Mouse (Mus musculus): ENCODE measurements at regions not wholly inside any gene's neighbourhood (a gene's known extent, or its start where the extent isn't known, plus 50 kb on each side); places are given as distances from the start of the nearest gene placed in this dataset.

DNA sequence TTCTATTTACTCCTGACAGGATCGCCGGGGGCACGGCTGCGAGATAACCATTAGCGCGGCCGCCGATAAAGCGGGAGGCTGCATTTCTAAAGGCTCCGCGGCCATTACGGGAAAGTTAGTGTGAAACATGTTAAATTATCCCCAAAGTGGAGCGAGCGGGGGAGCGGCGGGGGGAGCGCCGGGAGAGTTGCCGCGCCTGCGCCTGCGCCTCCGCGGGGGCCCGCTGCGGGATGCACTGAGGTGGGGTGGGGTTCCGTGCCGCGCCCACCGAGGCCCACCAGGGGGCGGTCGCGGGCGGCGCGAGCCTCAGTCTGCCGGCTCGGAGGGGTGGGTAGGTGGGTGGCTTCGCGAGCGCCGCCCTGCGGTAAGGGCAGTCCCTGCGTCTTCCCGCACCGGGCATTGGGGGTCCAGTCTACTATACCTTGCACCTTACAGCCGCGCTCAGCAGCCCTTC is 71.8 kb upstream of the Pax2 start:
- intact Hi-C loops (cut with DNase I), result no loop called here
- DNase-seq, result no peak

- DNase-seq, result no peak
- intact Hi-C loops (cut with DNase I), result no loop called here
Measured at GRCm38 (mm10) chr19:44686061-44686460, 69.8 kb upstream of the Pax2 start.

DNA sequence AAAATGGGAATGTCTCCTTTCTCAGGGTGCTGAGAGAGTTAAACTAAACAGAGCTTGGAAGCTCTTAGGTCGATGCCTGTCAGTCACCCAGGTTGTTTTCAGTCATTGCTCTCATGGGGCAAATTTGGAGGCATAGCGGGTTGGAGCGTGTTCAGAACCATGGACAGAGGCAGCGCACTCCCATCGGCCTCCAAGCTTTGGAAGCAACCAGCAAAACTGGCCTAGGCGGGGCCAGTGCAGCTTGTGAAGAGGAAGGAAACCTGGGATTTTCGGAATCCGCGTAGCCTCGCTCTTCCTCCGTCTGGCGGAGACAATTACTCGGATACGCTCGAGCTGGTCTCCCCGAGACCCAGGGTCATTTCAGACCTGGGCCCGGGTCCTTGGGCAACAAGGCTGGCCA is 63.4 kb upstream of the Pax2 start:
- DNase-seq, result peak; percentile 46
- intact Hi-C loops (cut with DNase I), result no loop called here

- intact Hi-C loops (cut with DNase I), result no loop called here
- DNase-seq, result peak; percentile 51
Measured at GRCm38 (mm10) chr19:44692816-44693215, 63.0 kb upstream of the Pax2 start.

- peak; percentile 23 for DNase-seq
- intact Hi-C loops (cut with DNase I), result no loop called here
Measured at GRCm38 (mm10) chr19:44695331-44695730, 60.5 kb upstream of the Pax2 start.

GRCm38 (mm10) chr19:44696059-44696712 is 59.7 kb upstream of the Pax2 start:
- intact Hi-C loops (cut with DNase I), result no loop called here
- DNase-seq, result no peak

DNA sequence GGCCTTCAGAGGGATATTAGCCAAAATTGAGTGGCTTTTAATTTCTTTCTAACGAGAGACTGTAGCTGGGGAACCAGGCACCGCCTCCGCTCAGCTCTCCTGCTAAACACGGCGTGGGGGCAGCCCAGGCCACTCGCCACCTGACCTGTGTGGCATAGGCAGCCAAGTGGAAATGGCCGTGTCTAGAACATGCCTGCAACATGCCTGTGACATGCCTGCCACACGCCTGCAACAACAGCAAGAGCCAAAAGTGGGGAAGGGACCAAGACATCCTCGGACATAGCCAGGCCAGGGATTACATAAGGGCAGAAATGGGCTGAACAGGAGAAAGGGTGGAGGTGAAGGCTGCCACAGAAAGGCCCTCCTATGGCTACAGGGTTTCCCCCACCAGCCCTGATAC is 59.1 kb upstream of the Pax2 start:
- DNase-seq, result no peak
- intact Hi-C loops (cut with DNase I), result no loop called here

DNA sequence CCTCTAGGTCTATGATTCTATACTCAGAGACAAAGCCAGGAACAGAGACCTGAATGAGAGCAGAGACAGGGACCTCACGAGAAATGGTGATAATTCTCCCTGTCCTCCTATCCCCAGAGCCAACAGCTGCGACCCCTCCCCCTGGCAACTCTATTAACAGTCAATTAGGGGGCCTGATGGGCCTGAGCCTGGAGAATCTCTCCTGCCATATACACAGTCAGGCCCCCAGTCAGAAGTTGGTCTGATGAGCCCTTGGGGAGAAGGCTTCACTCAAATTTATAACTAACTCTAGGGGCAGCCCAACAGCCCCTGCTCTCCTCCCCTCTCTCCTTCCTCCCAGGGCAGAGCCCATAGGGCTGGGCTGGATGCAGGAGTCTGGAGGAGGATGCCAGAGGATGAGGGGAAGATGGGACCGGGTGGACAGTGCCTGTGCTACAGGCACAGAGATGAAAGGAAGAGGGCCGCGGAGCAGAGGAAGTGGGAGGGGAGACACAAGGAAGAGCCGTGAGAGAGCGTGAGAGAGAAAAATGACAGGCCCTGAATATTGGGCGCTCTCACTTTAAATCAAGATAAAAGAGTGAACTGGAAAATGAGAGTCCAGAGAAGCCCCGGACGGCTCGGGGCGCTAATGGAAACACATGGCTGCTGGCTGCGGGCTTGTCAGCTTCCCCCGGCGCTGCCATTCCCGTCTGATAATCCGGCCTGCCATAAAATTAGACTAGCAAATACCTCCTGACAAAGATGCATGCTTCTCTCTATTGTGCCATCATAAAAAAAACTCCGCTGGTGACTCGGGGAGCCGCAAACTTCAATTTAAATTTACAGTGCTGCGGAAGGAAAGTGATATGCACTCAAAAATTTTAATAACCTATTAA is 57.2 kb upstream of the Pax2 start:
- intact Hi-C loops (cut with DNase I), result no loop called here
- no peak for DNase-seq

Data from left cerebral cortex, postnatal 4 days (tissue).